Mouse (Mus musculus) neural tube, embryonic 13.5 days (tissue): ENCODE results near the gene Plcb3. TPM values are rescaled to one million over a fixed set of nuclear protein-coding genes. Genes with fewer than 3 reads are reported as not detected.

Experiments used
- ATAC-seq: fragments of 200-750 bp; cut with Nextera tagmentation; 2 replicates; pipeline ENCODE4 v1.8.0; 2017; ENCODE audit warnings: low read depth, mild to moderate bottlenecking, moderate TSS enrichment, moderate library complexity
- H3K27ac ChIP-seq: fragments of 300-500 bp; sonication (generic); replicated peaks from 2 replicates; pipeline ENCODE4 v1.5.1; 2015; ENCODE audit warnings: moderate library complexity, mild to moderate bottlenecking, inconsistent platforms
- H3K27me3 ChIP-seq: fragments of 300-500 bp; sonication (generic); 2 replicates; pipeline ENCODE4 v1.6.1; 2015; ENCODE audit warnings: mild to moderate bottlenecking, inconsistent platforms
- H3K36me3 ChIP-seq: fragments of 300-500 bp; sonication (generic); 2 replicates; pipeline ENCODE4 v1.6.1; 2015; ENCODE audit warnings: mild to moderate bottlenecking, inconsistent platforms
- H3K4me1 ChIP-seq: fragments of 300-500 bp; sonication (generic); replicated peaks from 2 replicates; pipeline ENCODE4 v1.6.1; 2015; ENCODE audit warnings: inconsistent platforms
- H3K4me2 ChIP-seq: fragments of 300-500 bp; sonication (generic); 2 replicates; pipeline ENCODE4 v1.6.1; 2015; ENCODE audit warnings: inconsistent platforms, mild to moderate bottlenecking, moderate library complexity
- H3K4me3 ChIP-seq: fragments of 300-500 bp; sonication (generic); 2 replicates; pipeline ENCODE4 v1.5.1; 2015; ENCODE audit warnings: mild to moderate bottlenecking, inconsistent platforms
- H3K9ac ChIP-seq: fragments of 300-500 bp; sonication (generic); 2 replicates; pipeline ENCODE4 v1.6.1; 2015; ENCODE audit warnings: moderate library complexity, mild to moderate bottlenecking, inconsistent platforms
- H3K9me3 ChIP-seq: fragments of 300-500 bp; sonication (generic); 2 replicates; pipeline ENCODE4 v1.6.1; 2016; ENCODE audit warnings: inconsistent platforms
- WGBS: fragments of 180-500 bp; shearing (Covaris S2); methylation state at CpG from one replicate; pipeline ENCODE4 v1.1.7; 2015; 5-methylcytosine and 5-hydroxymethylcytosine counted together
- polyA plus RNA-seq: library from polyadenylated mRNA; unstranded; fragments of >200 nt; fragmentation: Nextera tagmentation; extraction: Ambion mirVana; gene quantifications from 2 replicates; pipeline ENCODE4 v1.2.1, GENCODE M21; 2015

Gene Plcb3
- polyA plus RNA-seq, 1 experiment from 2014 or later, result 27.3 TPM

DNA sequence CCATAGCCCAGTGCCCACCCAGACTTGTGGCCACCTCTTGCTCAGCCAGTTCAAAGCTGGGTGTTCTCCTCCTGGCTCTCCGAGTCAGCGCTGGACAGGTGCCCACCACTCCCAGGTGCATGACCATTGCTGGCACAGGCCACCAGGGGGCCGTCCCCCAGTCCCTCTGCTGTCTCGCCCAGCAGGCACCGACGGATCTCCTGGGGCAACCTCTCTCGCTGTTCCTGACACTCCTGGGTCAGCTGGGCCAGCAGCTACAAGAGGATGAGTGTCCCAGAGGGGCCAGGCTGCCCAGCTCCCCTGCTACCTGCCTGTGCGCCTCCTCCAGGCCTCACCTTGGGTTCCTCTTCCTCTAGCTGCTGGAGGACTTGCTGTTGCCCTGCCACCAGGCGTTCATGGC is 22.2 kb downstream of the Plcb3 start:
- no peak for ATAC-seq
- Histone ChIP-seq H3K9me3 (no peaks in the 10 kb centered on the region), H3K27ac (no peak overlapping the region), H3K9ac (peak overlapping the region; percentile 38; the same call in 1 of the 2 replicates), H3K27me3 (no peaks in the 10 kb centered on the region), H3K4me3 (no peak overlapping the region), H3K4me2 (no peak overlapping the region), H3K36me3 (peaks cover 41% of the 10 kb centered on the region), H3K4me1 (peaks cover 25% of the 10 kb centered on the region)
- WGBS, result 49% methylated on average over 9 of the region's 9 CpGs

- H3K36me3 ChIP-seq, result peaks cover 29% of the 10 kb centered on the region
- peak overlapping the region; percentile 97 for H3K4me2 ChIP-seq
- no peaks in the 10 kb centered on the region for H3K9me3 ChIP-seq
- 35% methylated on average over 3 of the region's 3 CpGs for WGBS
- H3K4me3 ChIP-seq, result peak overlapping the region; percentile 59
- H3K27ac ChIP-seq, result peak overlapping the region; percentile 97
- H3K9ac ChIP-seq, result peak overlapping the region; percentile 81
- no peak for ATAC-seq
- peaks cover 25% of the 10 kb centered on the region for H3K4me1 ChIP-seq
- no peaks in the 10 kb centered on the region for H3K27me3 ChIP-seq
Measured at GRCm38 (mm10) chr19:6952712-6953037, 23.6 kb downstream of the Plcb3 start.

DNA sequence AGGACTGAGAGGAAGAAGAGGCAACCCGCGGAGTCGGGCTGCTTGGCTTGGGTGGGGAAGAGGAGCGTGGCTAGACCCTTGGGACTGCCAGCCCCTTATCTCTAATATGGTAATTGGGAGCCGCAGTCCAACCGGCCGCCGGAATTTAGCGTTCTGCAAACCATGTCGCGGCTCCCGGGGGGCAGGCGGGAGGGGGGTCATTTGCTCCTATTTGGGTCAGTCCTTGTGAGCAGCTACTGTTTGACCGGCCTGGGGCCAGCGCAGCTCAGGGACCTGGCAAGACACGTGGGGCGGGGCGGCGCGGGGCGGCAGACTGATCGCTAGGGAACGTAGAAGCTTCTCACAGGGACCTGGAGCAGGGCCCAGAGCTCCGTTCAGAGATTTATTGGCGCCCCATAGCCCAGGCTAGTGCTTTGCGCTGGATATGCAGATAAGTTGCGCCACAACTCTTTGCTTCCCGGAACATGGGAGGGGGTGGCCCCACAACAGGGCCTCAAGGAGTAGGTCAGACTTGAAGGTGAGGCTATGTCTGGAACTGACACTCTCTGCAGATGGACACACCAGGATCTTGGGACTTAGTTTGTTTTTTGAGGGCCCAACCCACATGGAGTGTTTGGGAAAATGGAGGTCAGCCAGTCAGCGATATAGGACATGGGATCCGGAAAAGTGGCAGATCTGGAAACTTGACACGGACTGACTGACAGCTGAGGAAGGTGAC is 24.1 kb downstream of the Plcb3 start:
- H3K27ac ChIP-seq, result peak overlapping the region; percentile 97
- peak overlapping the region; percentile 59 for H3K4me3 ChIP-seq
- peak overlapping the region; percentile 97 for H3K4me2 ChIP-seq
- peak; percentile 17 for ATAC-seq
- H3K4me1 ChIP-seq, result peaks cover 25% of the 10 kb centered on the region
- H3K36me3 ChIP-seq, result peaks cover 25% of the 10 kb centered on the region
- no peaks in the 10 kb centered on the region for H3K9me3 ChIP-seq
- H3K27me3 ChIP-seq, result no peaks in the 10 kb centered on the region
- 4% methylated on average over 31 of the region's 31 CpGs for WGBS
- H3K9ac ChIP-seq, result peak overlapping the region; percentile 81

DNA sequence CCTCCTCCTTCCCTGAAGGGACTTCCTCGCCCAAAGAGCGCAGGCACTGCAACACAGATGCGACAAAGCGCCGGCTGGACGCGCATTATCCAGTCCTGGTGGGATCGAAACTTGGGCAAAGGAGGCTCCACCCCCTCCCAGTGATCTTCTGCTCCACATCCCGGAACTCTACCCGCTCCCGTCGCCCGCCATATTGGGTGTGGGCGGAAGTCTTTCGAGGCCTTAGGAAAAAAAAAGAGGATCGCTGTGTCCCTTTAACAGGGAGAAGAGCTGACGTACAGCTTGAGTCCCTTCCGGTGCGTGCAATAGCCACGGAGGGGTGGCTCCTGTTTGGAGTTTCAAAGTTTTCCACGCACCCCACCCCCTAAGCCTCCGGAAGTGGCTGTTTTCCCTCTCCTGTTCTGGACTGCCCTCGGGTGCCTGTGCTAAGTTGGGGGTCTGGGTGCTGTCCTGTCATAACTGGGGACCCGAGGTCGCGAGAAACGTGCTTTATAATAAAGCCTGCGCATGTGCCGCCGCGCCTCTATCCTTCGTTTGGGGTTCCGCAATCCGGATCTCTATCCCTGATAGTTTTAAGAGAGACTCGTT is 24.8 kb downstream of the Plcb3 start:
- Histone ChIP-seq H3K4me3 (peak overlapping the region; percentile 59), H3K27ac (peak overlapping the region; percentile 97), H3K27me3 (no peaks in the 10 kb centered on the region), H3K4me1 (peaks cover 25% of the 10 kb centered on the region), H3K9ac (peak overlapping the region; percentile 81), H3K9me3 (no peaks in the 10 kb centered on the region), H3K36me3 (peaks cover 22% of the 10 kb centered on the region), H3K4me2 (peak overlapping the region; percentile 97)
- WGBS, result under 1% methylated on average over 35 of the region's 35 CpGs
- ATAC-seq, result peak; percentile 89

- peaks cover 25% of the 10 kb centered on the region for H3K4me1 ChIP-seq
- H3K4me3 ChIP-seq, result peak overlapping the region; percentile 59
- no peaks in the 10 kb centered on the region for H3K27me3 ChIP-seq
- peak; percentile 66 for ATAC-seq
- no peaks in the 10 kb centered on the region for H3K9me3 ChIP-seq
- peak overlapping the region; percentile 97 for H3K27ac ChIP-seq
- peak overlapping the region; percentile 97 for H3K4me2 ChIP-seq
- under 1% methylated on average over 28 of the region's 28 CpGs for WGBS
- peaks cover 24% of the 10 kb centered on the region for H3K36me3 ChIP-seq
- peak overlapping the region; percentile 81 for H3K9ac ChIP-seq
Measured at GRCm38 (mm10) chr19:6950613-6951153, 25.6 kb downstream of the Plcb3 start.

- Histone ChIP-seq H3K9ac (peak overlapping the region; percentile 81), H3K4me2 (peak overlapping the region; percentile 97), H3K4me3 (peak overlapping the region; percentile 59), H3K4me1 (peaks cover 25% of the 10 kb centered on the region), H3K27me3 (no peaks in the 10 kb centered on the region), H3K36me3 (peaks cover 21% of the 10 kb centered on the region), H3K9me3 (no peaks in the 10 kb centered on the region), H3K27ac (peak overlapping the region; percentile 97)
- WGBS, result 48% methylated on average over 5 of the region's 5 CpGs
- ATAC-seq, result no peak
Measured at GRCm38 (mm10) chr19:6949951-6950350, 26.3 kb downstream of the Plcb3 start.

GRCm38 (mm10) chr19:6949532-6949931 is 26.7 kb downstream of the Plcb3 start:
- no peak for ATAC-seq
- Histone ChIP-seq H3K4me1 (peaks cover 25% of the 10 kb centered on the region), H3K27me3 (no peaks in the 10 kb centered on the region), H3K36me3 (peaks cover 17% of the 10 kb centered on the region), H3K4me2 (peak overlapping the region; percentile 97), H3K4me3 (peak overlapping the region; percentile 59), H3K9ac (peak overlapping the region; percentile 81; the same call in 1 of the 2 replicates), H3K27ac (peak overlapping the region; percentile 97; the same call in 1 of the 2 replicates), H3K9me3 (no peaks in the 10 kb centered on the region)
- WGBS, result 93% methylated on average over 5 of the region's 5 CpGs

GRCm38 (mm10) chr19:6948186-6948585 is 28.1 kb downstream of the Plcb3 start:
- Histone ChIP-seq H3K4me2 (no peak overlapping the region), H3K9me3 (no peaks in the 10 kb centered on the region), H3K36me3 (peaks cover 13% of the 10 kb centered on the region), H3K27me3 (no peaks in the 10 kb centered on the region), H3K9ac (no peak overlapping the region), H3K27ac (no peak overlapping the region), H3K4me1 (peaks cover 27% of the 10 kb centered on the region), H3K4me3 (no peak overlapping the region)
- WGBS, result 76% methylated on average over 4 of the region's 4 CpGs
- no peak for ATAC-seq

DNA sequence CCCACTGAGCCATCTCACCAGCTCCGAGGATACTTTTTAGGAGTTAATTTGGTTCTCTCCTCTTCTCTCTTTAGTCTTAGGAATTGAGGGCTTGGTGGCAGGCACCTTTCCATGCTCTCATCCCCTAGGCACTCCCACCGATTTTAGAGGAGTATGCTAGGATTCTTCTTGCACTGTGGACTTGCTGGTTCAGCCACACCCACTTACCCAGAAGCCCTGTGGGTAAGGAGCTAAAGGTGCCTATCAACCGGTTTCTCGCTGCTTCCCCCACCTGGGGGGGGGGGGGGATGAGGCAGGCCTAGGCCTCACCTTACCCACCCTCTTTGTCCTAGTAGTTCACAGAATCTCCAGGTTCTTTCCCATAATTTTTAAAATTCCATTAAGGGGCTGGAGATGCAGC is 28.5 kb downstream of the Plcb3 start:
- H3K9ac ChIP-seq, result no peak overlapping the region
- H3K4me1 ChIP-seq, result peaks cover 27% of the 10 kb centered on the region
- no peaks in the 10 kb centered on the region for H3K9me3 ChIP-seq
- no peaks in the 10 kb centered on the region for H3K27me3 ChIP-seq
- ATAC-seq, result no peak
- WGBS, result 58% methylated on average over 4 of the region's 4 CpGs
- no peak overlapping the region for H3K4me2 ChIP-seq
- no peak overlapping the region for H3K27ac ChIP-seq
- H3K36me3 ChIP-seq, result peaks cover 13% of the 10 kb centered on the region
- H3K4me3 ChIP-seq, result no peak overlapping the region

DNA sequence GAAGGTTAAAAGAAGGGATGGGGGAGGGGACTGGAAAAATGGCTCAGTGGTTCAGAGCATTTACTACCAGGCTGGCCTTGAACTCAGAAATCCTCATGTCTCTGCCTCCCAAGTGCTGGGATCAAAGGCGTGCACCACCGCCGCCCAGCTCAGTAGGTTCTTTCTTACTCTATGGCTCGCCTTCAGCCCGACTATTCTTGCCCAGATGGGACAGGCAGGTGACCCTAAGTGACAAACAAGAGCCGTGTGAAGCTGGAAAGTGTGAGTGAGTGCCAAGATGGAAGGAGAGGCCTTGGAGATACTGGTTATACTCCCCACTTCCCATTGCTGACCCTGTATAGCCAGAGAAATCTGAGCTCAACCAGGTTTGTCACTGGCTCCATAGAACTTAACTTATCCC is 32.6 kb downstream of the Plcb3 start:
- Histone ChIP-seq H3K27me3 (no peaks in the 10 kb centered on the region), H3K4me1 (peaks cover 35% of the 10 kb centered on the region), H3K36me3 (peaks cover 13% of the 10 kb centered on the region), H3K9me3 (no peaks in the 10 kb centered on the region), H3K4me2 (no peak overlapping the region), H3K4me3 (no peak overlapping the region), H3K9ac (no peak overlapping the region), H3K27ac (no peak overlapping the region)
- WGBS, result 91% methylated on average over 6 of the region's 6 CpGs
- no peak for ATAC-seq

DNA sequence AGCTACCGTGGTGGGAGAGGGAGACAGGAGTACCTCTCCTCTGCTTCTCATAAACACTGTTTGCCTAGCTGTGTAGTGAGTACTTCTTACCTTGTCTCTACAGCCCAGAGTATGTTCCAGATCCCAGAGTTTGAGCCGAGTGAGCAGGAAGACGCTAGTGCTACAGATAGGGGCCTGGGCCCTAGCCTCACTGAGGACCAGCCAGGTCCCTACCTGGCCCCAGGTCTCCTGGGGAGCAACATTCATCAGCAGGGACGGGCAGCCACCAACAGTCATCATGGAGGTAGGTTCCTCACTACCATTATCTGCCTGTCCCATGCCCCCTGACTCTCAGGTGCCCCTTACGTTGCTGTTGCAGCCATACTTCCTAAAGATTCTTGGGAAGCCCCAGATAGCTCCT is 33.5 kb downstream of the Plcb3 start:
- peaks cover 44% of the 10 kb centered on the region for H3K4me1 ChIP-seq
- peak overlapping the region; percentile 70 for H3K4me3 ChIP-seq
- H3K9me3 ChIP-seq, result no peaks in the 10 kb centered on the region
- H3K4me2 ChIP-seq, result peak overlapping the region; percentile 99
- 0 out of 2 replicates have a peak, but pooled peaks have one; percentile 1 for ATAC-seq
- 31% methylated on average over 5 of the region's 5 CpGs for WGBS
- no peaks in the 10 kb centered on the region for H3K27me3 ChIP-seq
- H3K36me3 ChIP-seq, result peaks cover 13% of the 10 kb centered on the region
- peak overlapping the region; percentile 96 for H3K27ac ChIP-seq
- H3K9ac ChIP-seq, result peak overlapping the region; percentile 91

DNA sequence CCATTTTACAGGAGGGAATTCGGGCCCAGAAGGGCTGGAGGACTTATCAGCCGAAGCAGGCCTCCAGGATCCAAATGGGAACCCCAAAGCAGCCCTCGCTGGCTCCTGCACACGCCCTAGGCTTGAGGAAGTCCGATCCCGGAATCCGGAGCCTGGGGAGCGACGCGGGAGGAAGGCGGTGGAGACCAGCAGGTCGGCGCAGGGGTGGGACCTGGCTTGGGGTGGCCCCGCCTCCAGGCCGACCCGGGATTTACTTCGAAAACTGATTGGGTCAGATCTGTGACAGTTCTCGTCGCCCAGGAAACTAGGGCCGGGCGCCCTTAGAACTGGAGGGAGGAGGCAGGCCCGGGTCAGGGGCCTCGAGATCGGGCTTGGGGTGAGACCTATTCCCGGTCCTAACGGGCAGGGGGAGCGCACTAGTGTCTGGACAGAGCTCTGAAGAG is 34.0 kb downstream of the Plcb3 start, which contains the start of gene Gpr137:
TSS of gene Gpr137 (minus strand) at position 232 of the 443 bp plus-strand sequence.
- Histone ChIP-seq H3K27me3 (0 out of 2 replicates have a peak, but pooled peaks cover under 1% of the 10 kb centered on the region), H3K4me2 (peak within 1 kb of the TSS; percentile 99), H3K36me3 (peaks cover 13% of the 10 kb centered on the region), H3K9me3 (no peaks in the 10 kb centered on the region), H3K4me1 (peaks cover 44% of the 10 kb centered on the region), H3K4me3 (peak within 1 kb of the TSS; percentile 70), H3K27ac (peak within 1 kb of the TSS; percentile 96), H3K9ac (peak within 1 kb of the TSS; percentile 91)
- peak; percentile 82 for ATAC-seq
- WGBS, result under 1% methylated on average over 27 of the region's 27 CpGs
